Mouse (Mus musculus): Measurements from ENCODE around the gene Zfp467. TPM values are rescaled to one million over a fixed set of nuclear protein-coding genes. Genes with fewer than 3 reads are reported as not detected.

Gene Zfp467
- polyA plus RNA-seq, 1 experiment = 42.1 TPM

- 4% methylated on average over 18 of the region's 19 CpGs for WGBS
- TF ChIP-seq CTCF (IDR thresholded peaks at IDR 0.05; ENCODE audit: insufficient read depth, low read length) = no peak
- TF ChIP-seq POLR2A (IDR thresholded peaks at IDR 0.05; ENCODE audit: borderline replicate concordance, extremely low read depth, low read depth, low read length) = peak; percentile 43; the same call in 1 of the 2 replicates
- peak overlapping the region; percentile 89 for H3K4me3 ChIP-seq (replicated peaks; ENCODE audit: extremely low read depth, low read depth, low read length)
- no peaks in the 10 kb centered on the region for H3K4me1 ChIP-seq (ENCODE audit: control insufficient read depth, insufficient read depth, low read length)
- peak; percentile 97 for DNase-seq
These were observed 1.9 kb downstream of the Zfp467 start for GRCm38 (mm10) chr6:48443592-48444309.

GRCm38 (mm10) chr6:48440306-48441014, 5.2 kb downstream of the Zfp467 start:
- Histone ChIP-seq H3K4me1 (ENCODE audit: control insufficient read depth, insufficient read depth, low read length) (no peaks in the 10 kb centered on the region), H3K4me3 (replicated peaks; ENCODE audit: extremely low read depth, low read depth, low read length) (no peak overlapping the region)
- TF ChIP-seq POLR2A (IDR thresholded peaks at IDR 0.05; ENCODE audit: borderline replicate concordance, extremely low read depth, low read depth, low read length) (no peak), CTCF (IDR thresholded peaks at IDR 0.05; ENCODE audit: insufficient read depth, low read length) (no peak)
- 66% methylated on average over 14 of the region's 14 CpGs for WGBS
- no peak for DNase-seq

- Histone ChIP-seq H3K4me1 (ENCODE audit: control insufficient read depth, insufficient read depth, low read length) (peaks cover 2% of the 10 kb centered on the region), H3K4me3 (replicated peaks; ENCODE audit: extremely low read depth, low read depth, low read length) (no peak overlapping the region)
- DNase-seq = no peak
- no peak for TF ChIP-seq CTCF (IDR thresholded peaks at IDR 0.05; ENCODE audit: insufficient read depth, low read length)
These were observed 6.0 kb downstream of the Zfp467 start for GRCm38 (mm10) chr6:48439654-48440053.

GRCm38 (mm10) chr6:48438475-48439125, 7.0 kb downstream of the Zfp467 start:
- no peak for DNase-seq
- H3K4me1 ChIP-seq (ENCODE audit: control insufficient read depth, insufficient read depth, low read length) = peaks cover 5% of the 10 kb centered on the region
- TF ChIP-seq CTCF (IDR thresholded peaks at IDR 0.05; ENCODE audit: insufficient read depth, low read length) (no peak), POLR2A (IDR thresholded peaks at IDR 0.05; ENCODE audit: borderline replicate concordance, extremely low read depth, low read depth, low read length) (no peak)
- WGBS = 80% methylated on average over 55 of the region's 55 CpGs
- no peak overlapping the region for H3K4me3 ChIP-seq (replicated peaks; ENCODE audit: extremely low read depth, low read depth, low read length)

- DNase-seq = no peak
- H3K4me1 ChIP-seq (ENCODE audit: control insufficient read depth, insufficient read depth, low read length) = peaks cover 8% of the 10 kb centered on the region
- WGBS = 92% methylated on average over 35 of the region's 35 CpGs
- no peak for TF ChIP-seq POLR2A (IDR thresholded peaks at IDR 0.05; ENCODE audit: borderline replicate concordance, extremely low read depth, low read depth, low read length)
- TF ChIP-seq CTCF (IDR thresholded peaks at IDR 0.05; ENCODE audit: insufficient read depth, low read length) = no peak
- no peak overlapping the region for H3K4me3 ChIP-seq (replicated peaks; ENCODE audit: extremely low read depth, low read depth, low read length)
These were observed 7.8 kb downstream of the Zfp467 start for GRCm38 (mm10) chr6:48437679-48438376.

- H3K4me3 ChIP-seq (replicated peaks; ENCODE audit: extremely low read depth, low read depth, low read length) = no peak overlapping the region
- peaks cover 9% of the 10 kb centered on the region for H3K4me1 ChIP-seq (ENCODE audit: control insufficient read depth, insufficient read depth, low read length)
- WGBS = 66% methylated on average over 5 of the region's 5 CpGs
- TF ChIP-seq CTCF (IDR thresholded peaks at IDR 0.05; ENCODE audit: insufficient read depth, low read length) (no peak), POLR2A (IDR thresholded peaks at IDR 0.05; ENCODE audit: borderline replicate concordance, extremely low read depth, low read depth, low read length) (no peak)
- DNase-seq = no peak
These were observed 9.8 kb downstream of the Zfp467 start for GRCm38 (mm10) chr6:48435706-48436349.

- peaks cover 9% of the 10 kb centered on the region for H3K4me1 ChIP-seq (ENCODE audit: control insufficient read depth, insufficient read depth, low read length)
- H3K4me3 ChIP-seq (replicated peaks; ENCODE audit: extremely low read depth, low read depth, low read length) = no peak overlapping the region
- WGBS = 27% methylated on average over 5 of the region's 5 CpGs
- DNase-seq = no peak
- TF ChIP-seq CTCF (IDR thresholded peaks at IDR 0.05; ENCODE audit: insufficient read depth, low read length) = no peak
- TF ChIP-seq POLR2A (IDR thresholded peaks at IDR 0.05; ENCODE audit: borderline replicate concordance, extremely low read depth, low read depth, low read length) = no peak; the same call in 1 of the 2 replicates
These were observed 10.5 kb downstream of the Zfp467 start for GRCm38 (mm10) chr6:48435111-48435510.

- Histone ChIP-seq H3K4me1 (ENCODE audit: control insufficient read depth, insufficient read depth, low read length) (peaks cover 9% of the 10 kb centered on the region), H3K4me3 (replicated peaks; ENCODE audit: extremely low read depth, low read depth, low read length) (no peak overlapping the region)
- 55% methylated on average over 6 of the region's 6 CpGs for WGBS
- DNase-seq = no peak
- TF ChIP-seq POLR2A (IDR thresholded peaks at IDR 0.05; ENCODE audit: borderline replicate concordance, extremely low read depth, low read depth, low read length) = no peak
- no peak for TF ChIP-seq CTCF (IDR thresholded peaks at IDR 0.05; ENCODE audit: insufficient read depth, low read length)
These were observed 11.0 kb downstream of the Zfp467 start for GRCm38 (mm10) chr6:48434651-48435050.
